Mouse (Mus musculus) liver, adult 2 months (tissue): ENCODE data around the gene As3mt.

Experiments
- CTCF ChIP-seq: fragments of 200-500 bp; IDR thresholded peaks from 2 replicates; pipeline ENCODE4 v1.5.1; 2011; ENCODE audit warnings: low read depth, low read length, control low read depth
- POLR2A ChIP-seq: fragments of 200-500 bp; IDR thresholded peaks from 2 replicates; pipeline ENCODE4 v1.6.1; 2011; ENCODE audit warnings: low read length, control low read depth; ENCODE audit not compliant: insufficient read depth; ENCODE audit errors: extremely low read depth

- no peak for TF ChIP-seq CTCF
- no peak for TF ChIP-seq POLR2A
These were observed 27.4 kb upstream of the As3mt start for GRCm38 (mm10) chr19:46679720-46680383.
